Mouse (Mus musculus): Measurements from ENCODE around the gene Mc1r.
"Not testable (repeated sequence)": the region's sequence is repeated elsewhere in the genome, so short reads cannot be mapped to it uniquely, and the experiment has no call there.

The Mc1r gene

GRCm38 (mm10) chr8:123431616-123432365 lies 24.9 kb downstream of the Mc1r start:
- no peak for DNase-seq (ENCODE audit: low spot score)

- no peak for DNase-seq (ENCODE audit: low spot score)
Observed at GRCm38 (mm10) chr8:123432381-123432780, 25.5 kb downstream of the Mc1r start.

GRCm38 (mm10) chr8:123433241-123433974 lies 26.5 kb downstream of the Mc1r start:
- not testable (repeated sequence) for DNase-seq (ENCODE audit: low spot score)

- DNase-seq (ENCODE audit: low spot score) = no peak
Observed at GRCm38 (mm10) chr8:123441788-123442187, 34.9 kb downstream of the Mc1r start.

- no peak for DNase-seq (ENCODE audit: low spot score)
Observed at GRCm38 (mm10) chr8:123442351-123442750, 35.4 kb downstream of the Mc1r start.

GRCm38 (mm10) chr8:123442871-123443575 lies 36.1 kb downstream of the Mc1r start:
- DNase-seq (ENCODE audit: low spot score) = peak; percentile 94

GRCm38 (mm10) chr8:123443576-123443921 lies 36.6 kb downstream of the Mc1r start:
- DNase-seq (ENCODE audit: low spot score) = no peak

GRCm38 (mm10) chr8:123444131-123444530 lies 37.2 kb downstream of the Mc1r start:
- no peak for DNase-seq (ENCODE audit: low spot score)

- no peak for DNase-seq (ENCODE audit: low spot score)
Observed at GRCm38 (mm10) chr8:123445981-123446380, 39.1 kb downstream of the Mc1r start.

- DNase-seq (ENCODE audit: low spot score) = peak; percentile 17
Observed at GRCm38 (mm10) chr8:123446799-123447198, 39.9 kb downstream of the Mc1r start.

- no peak for DNase-seq (ENCODE audit: low spot score)
Observed at GRCm38 (mm10) chr8:123450783-123451182, 43.9 kb downstream of the Mc1r start.

- not testable (repeated sequence) for DNase-seq (ENCODE audit: low spot score)
Observed at GRCm38 (mm10) chr8:123451747-123452146, 44.8 kb downstream of the Mc1r start.

- no peak for DNase-seq (ENCODE audit: low spot score)
Observed at GRCm38 (mm10) chr8:123452149-123452548, 45.2 kb downstream of the Mc1r start.

GRCm38 (mm10) chr8:123453291-123453690 lies 46.4 kb downstream of the Mc1r start:
- DNase-seq (ENCODE audit: low spot score) = no peak

- no peak for DNase-seq (ENCODE audit: low spot score)
Observed at GRCm38 (mm10) chr8:123453951-123454350, 47.0 kb downstream of the Mc1r start.

GRCm38 (mm10) chr8:123454559-123454958 lies 47.7 kb downstream of the Mc1r start:
- DNase-seq (ENCODE audit: low spot score) = no peak
